Mouse (Mus musculus) hindbrain, embryonic 11.5 days (tissue): ENCODE measurements at regions not wholly inside any gene's neighbourhood (a gene's known extent, or its start where the extent isn't known, plus 50 kb on each side); places are given as distances from the start of the nearest gene placed in this dataset.

ENCODE experiments used
- ATAC-seq: fragments of 200-750 bp; cut with Nextera tagmentation; 2 replicates; pipeline ENCODE4 v1.8.0; 2017; ENCODE audit warnings: mild to moderate bottlenecking, moderate TSS enrichment, moderate library complexity; ENCODE audit not compliant: low FRiP score
- DNase-seq: peaks from one replicate; pipeline ENCODE4 v3.0.0-alpha.2; 2015; ENCODE audit warnings: low spot score
- H3K27ac ChIP-seq: fragments of 300-500 bp; sonication (generic); 2 replicates; pipeline ENCODE4 v1.5.1; 2014; ENCODE audit warnings: mild to moderate bottlenecking, low read depth, low read length
- H3K27me3 ChIP-seq: fragments of 300-500 bp; sonication (generic); 2 replicates; pipeline ENCODE4 v1.6.1; 2014; ENCODE audit warnings: mild to moderate bottlenecking, low read length, moderate library complexity, mixed read lengths; ENCODE audit not compliant: control insufficient read depth, insufficient read depth
- H3K36me3 ChIP-seq: fragments of 300-500 bp; sonication (generic); 2 replicates; pipeline ENCODE4 v1.6.1; 2014; ENCODE audit warnings: mild to moderate bottlenecking, low read length, moderate library complexity, mixed read lengths; ENCODE audit not compliant: control insufficient read depth, insufficient read depth
- H3K4me1 ChIP-seq: fragments of 300-500 bp; sonication (generic); replicated peaks from 2 replicates; pipeline ENCODE4 v1.6.1; 2014; ENCODE audit warnings: low read length, mixed read lengths; ENCODE audit not compliant: control insufficient read depth, insufficient read depth
- H3K4me2 ChIP-seq: fragments of 300-500 bp; sonication (generic); replicated peaks from 2 replicates; pipeline ENCODE4 v1.6.1; 2014; ENCODE audit warnings: mild to moderate bottlenecking, low read depth, low read length
- H3K4me3 ChIP-seq: fragments of 300-500 bp; sonication (generic); 2 replicates; pipeline ENCODE4 v1.5.1; 2014; ENCODE audit warnings: low read depth, low read length
- H3K9ac ChIP-seq: fragments of 300-500 bp; sonication (generic); 2 replicates; pipeline ENCODE4 v1.6.1; 2014; ENCODE audit warnings: low read depth, low read length
- H3K9me3 ChIP-seq: fragments of 300-500 bp; sonication (generic); 2 replicates; pipeline ENCODE4 v1.6.1; 2016; ENCODE audit warnings: low read length; ENCODE audit not compliant: control insufficient read depth
- WGBS: fragments of 180-500 bp; shearing (Covaris S2); extraction: QIAGEN DNeasy Blood & Tissue Kit; methylation state at CpG from one replicate; pipeline ENCODE4 v1.1.7; 2014; 5-methylcytosine and 5-hydroxymethylcytosine counted together

DNA sequence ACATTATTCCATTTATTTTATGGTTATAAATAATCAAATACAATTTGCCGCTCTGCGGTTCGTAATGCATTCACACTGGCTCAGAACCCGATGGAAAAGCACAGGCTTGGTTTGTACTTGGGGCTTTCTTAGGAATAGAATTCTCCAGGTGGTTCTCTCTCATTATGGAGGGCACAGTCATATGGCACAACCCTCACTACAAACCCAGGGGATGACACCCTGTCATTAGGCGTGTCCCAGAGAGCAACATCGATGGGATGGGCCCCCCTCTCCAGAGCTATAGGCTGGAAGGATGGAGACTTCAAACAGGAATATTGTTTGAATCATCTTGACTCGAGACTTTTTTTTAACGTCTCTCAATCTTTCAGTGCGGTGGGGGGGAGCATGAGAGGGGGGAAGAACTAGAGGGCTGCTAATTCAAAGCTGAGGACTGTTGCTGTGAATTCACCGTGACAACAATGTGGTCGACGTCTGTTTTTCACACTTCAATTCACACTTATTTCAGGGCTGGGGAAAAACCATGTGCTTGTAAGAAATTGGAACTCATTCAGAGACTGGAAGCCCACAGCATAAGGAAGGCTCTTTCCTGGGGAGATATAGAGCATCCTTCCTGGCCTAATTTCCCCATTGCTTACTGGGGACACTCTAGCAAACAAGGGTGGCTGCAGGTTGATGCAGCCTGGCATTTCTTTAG, 399.9 kb upstream of the Nrp1 start:
- H3K27ac ChIP-seq = no peak overlapping the region
- DNase-seq = no peak
- WGBS = 65% methylated on average over 12 of the region's 12 CpGs

GRCm38 (mm10) chr8:127962862-127963261, 395.5 kb upstream of the Nrp1 start:
- Histone ChIP-seq H3K27me3 (no peaks in the 10 kb centered on the region), H3K36me3 (no peaks in the 10 kb centered on the region), H3K27ac (no peak overlapping the region), H3K4me3 (no peak overlapping the region), H3K9ac (no peak overlapping the region), H3K4me2 (no peak overlapping the region), H3K4me1 (no peaks in the 10 kb centered on the region), H3K9me3 (no peaks in the 10 kb centered on the region)
- ATAC-seq = no peak
- DNase-seq = no peak
- WGBS = 79% methylated on average over 1 of the region's 1 CpGs

More for the DNA sequence above, 399.9 kb upstream of the Nrp1 start:
- Histone ChIP-seq H3K9ac (no peak overlapping the region), H3K9me3 (no peaks in the 10 kb centered on the region), H3K36me3 (no peaks in the 10 kb centered on the region), H3K4me3 (no peak overlapping the region), H3K27me3 (no peaks in the 10 kb centered on the region), H3K4me1 (no peaks in the 10 kb centered on the region), H3K4me2 (no peak overlapping the region)
- no peak for ATAC-seq

DNA sequence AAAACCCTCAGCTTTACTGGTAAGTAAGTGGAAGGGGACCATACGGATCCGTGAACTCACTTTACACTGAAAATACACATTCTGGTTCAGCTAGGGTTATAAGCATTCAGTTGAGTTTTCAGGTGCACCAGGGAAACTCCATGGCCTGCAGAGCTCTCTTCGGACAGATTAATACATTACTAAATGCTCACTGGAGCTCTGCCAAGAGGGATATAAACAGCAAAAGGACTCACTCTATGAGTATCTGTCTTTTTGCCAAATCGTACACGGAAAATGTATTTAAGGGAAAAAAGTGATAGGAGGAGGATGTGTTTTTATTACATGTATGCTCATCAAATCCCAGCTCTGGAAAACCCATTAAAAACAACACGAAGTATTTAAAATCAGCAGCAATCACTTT, 394.8 kb upstream of the Nrp1 start:
- no peak for DNase-seq
- Histone ChIP-seq H3K36me3 (no peaks in the 10 kb centered on the region), H3K4me3 (no peak overlapping the region), H3K27ac (no peak overlapping the region), H3K9ac (no peak overlapping the region), H3K27me3 (no peaks in the 10 kb centered on the region), H3K4me1 (no peaks in the 10 kb centered on the region), H3K4me2 (no peak overlapping the region), H3K9me3 (no peaks in the 10 kb centered on the region)
- 94% methylated on average over 6 of the region's 6 CpGs for WGBS
- no peak for ATAC-seq

DNA sequence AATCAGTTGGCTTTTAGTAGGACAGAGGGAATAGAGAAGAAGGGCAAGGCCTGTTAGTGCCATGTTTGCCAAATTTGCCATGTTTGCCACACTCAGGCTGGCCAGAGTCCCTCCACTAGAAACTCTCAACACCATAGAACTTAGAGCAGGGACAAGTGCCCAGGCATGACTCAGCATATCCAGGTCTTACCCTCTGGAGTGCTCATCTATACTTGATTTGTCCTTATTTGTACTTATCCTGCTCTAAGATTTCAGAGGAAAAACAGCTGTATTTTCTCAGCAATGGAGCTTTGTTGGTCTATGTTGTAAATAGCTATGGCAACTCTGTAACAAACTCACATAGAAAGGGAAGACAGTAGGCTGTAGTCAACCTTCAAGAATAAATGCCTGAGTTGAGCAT, 393.6 kb upstream of the Nrp1 start:
- Histone ChIP-seq H3K4me3 (no peak overlapping the region), H3K4me2 (no peak overlapping the region), H3K9me3 (no peaks in the 10 kb centered on the region), H3K27ac (no peak overlapping the region), H3K9ac (no peak overlapping the region), H3K36me3 (no peaks in the 10 kb centered on the region), H3K4me1 (no peaks in the 10 kb centered on the region), H3K27me3 (no peaks in the 10 kb centered on the region)
- DNase-seq = no peak
- no peak for ATAC-seq

DNA sequence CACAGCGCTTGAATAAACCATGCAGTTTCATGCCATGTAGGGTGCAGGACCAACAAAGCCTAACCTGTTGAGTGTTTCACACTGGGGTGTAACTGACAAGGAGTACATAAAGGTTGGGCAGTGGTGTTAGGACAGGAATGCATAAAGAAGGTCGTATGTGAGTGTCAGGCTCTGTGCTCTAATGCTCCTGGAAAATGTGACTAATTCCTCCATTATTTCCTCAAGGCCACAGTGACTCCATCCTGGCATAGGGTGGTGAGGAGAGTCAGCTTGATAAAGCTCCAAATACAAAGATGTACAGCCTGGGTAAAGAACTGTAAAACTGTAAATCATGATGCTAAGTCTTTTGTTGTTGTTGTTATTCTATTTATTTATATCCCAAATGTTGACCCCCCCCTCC, 393.1 kb upstream of the Nrp1 start:
- H3K36me3 ChIP-seq = no peaks in the 10 kb centered on the region
- no peaks in the 10 kb centered on the region for H3K4me1 ChIP-seq
- H3K4me2 ChIP-seq = no peak overlapping the region
- no peak overlapping the region for H3K9ac ChIP-seq
- H3K27me3 ChIP-seq = no peaks in the 10 kb centered on the region
- ATAC-seq (no peak), DNase-seq (no peak)
- no peak overlapping the region for H3K4me3 ChIP-seq
- H3K9me3 ChIP-seq = no peaks in the 10 kb centered on the region
- WGBS = 84% methylated on average over 2 of the region's 2 CpGs
- no peak overlapping the region for H3K27ac ChIP-seq

DNA sequence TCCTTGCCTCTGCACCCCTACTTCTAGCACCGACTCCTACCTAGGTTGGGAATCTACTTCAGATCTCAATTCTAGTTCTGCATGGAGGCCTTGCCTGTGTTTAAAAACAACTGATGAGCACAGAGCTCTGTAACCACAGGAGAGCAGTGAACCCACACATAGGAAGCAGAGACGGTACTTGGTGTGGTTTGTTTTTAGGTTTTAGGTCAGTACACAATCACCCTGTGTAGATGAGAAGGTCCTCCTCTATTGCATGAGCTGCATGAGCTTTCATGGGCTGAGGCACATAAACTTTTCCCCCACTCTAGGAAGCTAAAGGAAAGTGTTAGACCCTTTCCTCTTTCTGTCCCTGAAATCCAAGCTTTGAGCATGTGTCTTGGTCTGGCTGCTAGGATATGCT, 390.4 kb upstream of the Nrp1 start:
- DNase-seq (no peak), ATAC-seq (no peak)
- no peaks in the 10 kb centered on the region for H3K27me3 ChIP-seq
- no peak overlapping the region for H3K4me2 ChIP-seq
- H3K27ac ChIP-seq = no peak overlapping the region
- H3K4me1 ChIP-seq = no peaks in the 10 kb centered on the region
- WGBS = 88% methylated on average over 2 of the region's 2 CpGs
- no peak overlapping the region for H3K9ac ChIP-seq
- H3K4me3 ChIP-seq = no peak overlapping the region
- no peaks in the 10 kb centered on the region for H3K36me3 ChIP-seq
- H3K9me3 ChIP-seq = no peaks in the 10 kb centered on the region

GRCm38 (mm10) chr8:127973194-127973593, 385.2 kb upstream of the Nrp1 start:
- H3K27ac ChIP-seq = no peak overlapping the region
- no peak overlapping the region for H3K4me2 ChIP-seq
- ATAC-seq (no peak), DNase-seq (no peak)
- no peaks in the 10 kb centered on the region for H3K36me3 ChIP-seq
- no peaks in the 10 kb centered on the region for H3K27me3 ChIP-seq
- H3K4me3 ChIP-seq = no peak overlapping the region
- H3K9ac ChIP-seq = no peak overlapping the region
- 93% methylated on average over 2 of the region's 2 CpGs for WGBS
- H3K9me3 ChIP-seq = no peaks in the 10 kb centered on the region
- H3K4me1 ChIP-seq = no peaks in the 10 kb centered on the region

GRCm38 (mm10) chr8:127977746-127978145, 380.7 kb upstream of the Nrp1 start:
- H3K9me3 ChIP-seq = no peaks in the 10 kb centered on the region
- H3K27me3 ChIP-seq = no peaks in the 10 kb centered on the region
- H3K27ac ChIP-seq = no peak overlapping the region
- DNase-seq (no peak), ATAC-seq (no peak)
- WGBS = 62% methylated on average over 2 of the region's 2 CpGs
- H3K36me3 ChIP-seq = no peaks in the 10 kb centered on the region
- H3K9ac ChIP-seq = no peak overlapping the region
- no peak overlapping the region for H3K4me2 ChIP-seq
- no peak overlapping the region for H3K4me3 ChIP-seq
- no peaks in the 10 kb centered on the region for H3K4me1 ChIP-seq

DNA sequence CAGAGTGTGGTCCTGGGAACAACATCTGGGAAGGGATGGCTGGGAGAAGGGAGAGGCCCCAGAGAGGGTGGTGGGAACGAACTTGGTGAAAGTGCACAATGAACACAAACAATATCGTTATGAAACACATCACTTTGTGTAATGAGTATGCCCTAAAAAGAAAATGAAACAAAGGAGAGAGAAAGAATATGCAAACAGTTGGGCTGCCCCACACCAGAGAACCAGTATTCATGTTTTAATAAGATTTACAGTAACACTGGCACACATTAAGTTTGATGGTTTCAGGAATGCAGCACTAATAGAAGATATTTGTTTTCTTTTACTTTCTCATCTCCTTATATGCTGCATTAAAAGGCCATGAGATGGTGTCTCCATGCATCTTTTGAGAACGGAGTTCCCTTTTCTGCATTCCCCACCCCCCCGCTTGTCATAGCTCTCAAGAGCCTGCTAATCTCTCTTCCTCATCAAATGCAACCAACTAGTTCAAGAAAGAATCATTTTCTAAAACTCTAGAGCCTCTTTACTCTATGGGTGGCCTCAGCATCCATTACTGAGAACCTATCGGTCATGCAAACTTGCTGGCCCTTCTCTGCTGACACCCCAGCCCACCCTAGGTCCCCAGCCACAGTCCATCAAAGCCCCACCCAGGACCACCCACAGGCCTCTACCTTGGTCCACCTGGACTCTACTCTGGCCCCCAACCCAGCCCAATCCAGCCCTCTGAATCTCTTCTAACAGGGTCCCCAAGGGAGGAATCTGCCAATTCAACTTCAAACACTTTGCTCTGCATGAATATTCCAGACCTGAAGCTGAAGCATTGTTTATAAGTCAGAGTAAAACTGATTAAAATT, 379.0 kb upstream of the Nrp1 start:
- H3K36me3 ChIP-seq = no peaks in the 10 kb centered on the region
- ATAC-seq (no peak), DNase-seq (no peak)
- H3K27ac ChIP-seq = no peak overlapping the region
- no peaks in the 10 kb centered on the region for H3K27me3 ChIP-seq
- no peaks in the 10 kb centered on the region for H3K9me3 ChIP-seq
- H3K9ac ChIP-seq = no peak overlapping the region
- H3K4me3 ChIP-seq = no peak overlapping the region
- 77% methylated on average over 5 of the region's 5 CpGs for WGBS
- H3K4me2 ChIP-seq = no peak overlapping the region
- no peaks in the 10 kb centered on the region for H3K4me1 ChIP-seq
